In the genomic region with DNA sequence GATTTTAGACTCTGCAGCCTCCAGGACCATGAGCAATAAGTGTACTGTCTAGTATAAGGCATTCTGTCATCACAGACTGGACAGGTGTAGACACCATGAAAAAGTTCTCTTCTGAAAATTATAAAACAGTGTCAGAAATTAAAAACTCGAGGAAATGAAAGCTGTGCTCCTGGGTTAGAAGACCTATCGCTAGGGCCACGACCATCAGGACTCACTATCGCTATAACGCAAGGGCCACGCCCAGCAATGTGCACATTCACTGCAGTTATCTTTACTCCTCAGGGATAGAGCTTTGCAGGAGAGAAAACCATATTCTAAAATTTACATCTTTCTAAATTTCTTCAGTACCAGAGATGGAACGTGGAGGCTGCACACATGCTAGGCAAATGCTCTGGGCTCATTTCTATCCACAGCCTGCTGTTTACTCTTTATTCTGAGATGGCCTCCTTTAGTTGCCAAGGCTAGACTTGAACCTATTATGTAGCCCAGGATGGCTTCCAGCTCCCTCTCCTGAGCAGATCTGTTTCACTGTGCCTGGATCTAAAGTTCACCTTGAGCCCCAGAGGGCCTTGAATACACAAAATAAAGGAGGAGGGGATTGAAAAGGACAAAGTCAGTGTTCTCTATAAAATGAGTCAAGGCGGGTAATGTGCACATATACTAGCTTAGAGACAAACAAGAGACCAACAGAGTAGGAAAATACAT, we compare ENCODE assay signal across 1 mouse cellular context.
TF ChIP-seq lines count a peak whose summit lies in the region.

No protein-coding gene starts in this region.

TF ChIP-seq in MEL, 35 proteins besides CTCF, POLR2A, EP300 and RAD21 (continued from another document):
- no peak for TF ChIP-seq NRF1 (IDR thresholded peaks at IDR 0.05; ENCODE audit: insufficient read depth, low read depth, low read length, poor library complexity, severe bottlenecking)
- no peak for TF ChIP-seq USF2 (IDR thresholded peaks at IDR 0.05; ENCODE audit: borderline replicate concordance in 1 of 2, insufficient read depth in 1 of 2, low read depth in 1 of 2, low read length in 2 of 2)
- no peak for TF ChIP-seq NELFE (IDR thresholded peaks at IDR 0.05; ENCODE audit: low read depth, low read length)
- no peak for TF ChIP-seq ELF1 (IDR thresholded peaks at IDR 0.05; ENCODE audit: low read depth, low read length)
- TF ChIP-seq MAFK (IDR thresholded peaks at IDR 0.05; ENCODE audit: borderline replicate concordance, low read depth, low read length): no peak
- TF ChIP-seq BHLHE40 (IDR thresholded peaks at IDR 0.05; ENCODE audit: borderline replicate concordance, low read depth, low read length): peak; percentile 77; the same call in 1 of the 2 replicates
- TF ChIP-seq SMC3 (IDR thresholded peaks at IDR 0.05; ENCODE audit: low read depth, low read length): no peak
- no peak for TF ChIP-seq MEF2A (IDR thresholded peaks at IDR 0.05; ENCODE audit: extremely low read depth, insufficient replicate concordance, low read depth, low read length, poor library complexity, severe bottlenecking)
